25 mouse cellular contexts compared by ENCODE assay signal in genomic region chr13:92053001-92053400, GRCm38 (mm10).
A peak's percentile ranks its signal among the peaks of the same experiment; 100 is the strongest.
DNase-seq lines count a peak whose midpoint lies in the region; ATAC-seq and TF ChIP-seq lines count a peak whose summit lies in the region.
"Had no signal": no experiment of that assay in that cellular context is flagged by ENCODE, and none has a peak within 500 bp of the region (broad histone marks: within the 10 kb centered on the region; RNA-seq: fewer than 3 reads in every experiment).

No protein-coding gene starts in this region.

- H3K27ac ChIP-seq in left cerebral cortex, adult 2 months = peak overlapping the region; percentile 60
- peak overlapping the region; percentile 75; the same call in 1 of the 2 replicates for H3K27ac ChIP-seq in cortical plate, adult 2 months (ENCODE audit: insufficient read depth, low read length)
- H3K27ac ChIP-seq: embryonic facial prominence, embryonic 12.5 days; embryonic facial prominence, embryonic 15.5 days; forebrain, embryonic 12.5 days; hindbrain, embryonic 10.5 days; hindbrain, embryonic 13.5 days; intestine, embryonic 15.5 days had no signal

- intact Hi-C loops in left cerebral cortex, adult 2 months (cut with DNase I) = loop anchor here (1.0 to 5.0 kb wide), 3 partner anchors 74 to 184 kb away; no protein-coding TSS in a partner anchor
- intact Hi-C loops in left cerebral cortex, postnatal 14 days (cut with DNase I) = no loop called here

- no peak overlapping the region for H3K4me3 ChIP-seq in left cerebral cortex, adult 2 months
- no peak overlapping the region for H3K4me3 ChIP-seq in cortical plate, adult 2 months (ENCODE audit: insufficient read depth, low read length)
- H3K4me3 ChIP-seq: embryonic facial prominence, embryonic 12.5 days; embryonic facial prominence, embryonic 15.5 days; forebrain, embryonic 12.5 days; hindbrain, embryonic 10.5 days; hindbrain, embryonic 13.5 days; intestine, embryonic 15.5 days had no signal

- ATAC-seq in megakaryocyte, adult 5-6 weeks (ENCODE audit: poor library complexity, severe bottlenecking) = peak; percentile 91
- ATAC-seq in erythroid progenitor cell, adult 5-6 weeks (replicated peaks; ENCODE audit: low FRiP score, poor library complexity, severe bottlenecking) = no peak
- ATAC-seq: activated CD4-positive, CD25-positive, alpha-beta regulatory T cell, adult 4 months; forebrain, embryonic 16.5 days; hindbrain, embryonic 16.5 days; intestine, embryonic 15.5 days had no signal

- no peak for DNase-seq in left cerebral cortex, adult 2 months (ENCODE audit: extremely low spot score in 1 of 2, low spot score in 2 of 2)
- no peak for DNase-seq in left cerebral cortex, postnatal 14 days (ENCODE audit: low spot score in 2 of 2)
- peak; percentile 6 for DNase-seq in 416B (ENCODE audit: low read depth)
- no peak for DNase-seq in layer of hippocampus, adult 18-20 months (ENCODE audit: low spot score in 2 of 2)
- no peak for DNase-seq in gastrocnemius, adult 18-20 months (ENCODE audit: low spot score)
- DNase-seq: adrenal gland, adult 8-10 months; adrenal gland, postnatal 25 days; cerebellum, adult 11-12 months; cerebellum, adult 8-10 months; cerebellum, postnatal 10 days; cerebellum, postnatal 36 days; gastrocnemius, postnatal 10 days; gastrocnemius, postnatal 36 days had no signal

- TF ChIP-seq POLR2A in cortical plate, adult 2 months (IDR thresholded peaks at IDR 0.05; ENCODE audit: extremely low read depth, insufficient read depth, low read length) = no peak

- no peaks in the 10 kb centered on the region; the same call in 1 of the 2 replicates for H3K4me1 ChIP-seq in cortical plate, adult 2 months (ENCODE audit: control insufficient read depth, insufficient read depth, low read length)
- H3K4me1 ChIP-seq: embryonic facial prominence, embryonic 12.5 days; embryonic facial prominence, embryonic 15.5 days; forebrain, embryonic 12.5 days; hindbrain, embryonic 10.5 days; hindbrain, embryonic 13.5 days; intestine, embryonic 15.5 days had no signal

- no peak for TF ChIP-seq CTCF in left cerebral cortex, adult 2 months (IDR thresholded peaks at IDR 0.05)
- TF ChIP-seq CTCF in cortical plate, adult 2 months (IDR thresholded peaks at IDR 0.05; ENCODE audit: extremely low read depth, insufficient read depth, low read length) = no peak
